Mouse (Mus musculus): ENCODE results near the gene Ldhal6b.

DNA sequence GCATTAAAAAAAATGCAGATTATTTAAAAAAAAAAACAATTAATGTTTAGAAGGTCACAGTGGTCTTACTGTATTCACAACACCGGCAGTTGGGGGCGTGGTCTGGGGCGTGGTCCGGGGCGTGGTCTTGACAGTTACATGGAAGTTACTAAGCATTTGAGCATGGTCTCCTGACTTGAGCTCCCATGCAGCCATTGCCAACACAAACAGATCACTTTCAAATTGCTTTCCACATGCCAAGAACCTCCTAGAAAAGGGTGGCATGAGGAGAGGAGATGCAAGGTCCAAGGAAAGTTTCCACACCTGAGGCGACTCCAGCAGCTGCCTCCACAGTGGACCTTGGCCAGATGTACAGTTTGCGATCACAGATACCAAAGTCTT is 40.6 kb downstream of the Ldhal6b start:
- TF ChIP-seq CTCF (IDR thresholded peaks at IDR 0.05; ENCODE audit: borderline replicate concordance, insufficient read depth, low read depth, low read length) = no peak
- TF ChIP-seq POLR2A (IDR thresholded peaks at IDR 0.05; ENCODE audit: borderline replicate concordance, insufficient read depth, low read length) = no peak
